Mouse (Mus musculus): Measurements from ENCODE around the gene Gnb2.

Gnb2 gene

GRCm38 (mm10) chr5:137533117-137533827, at the start of gene Gnb2, which contains the start of gene Epo:
TSS of gene Gnb2 (minus strand) at chr5:137533510.
TSS of gene Epo (minus strand) at chr5:137533242.
- DNase-seq (ENCODE audit: low read depth, low spot score) = peak; percentile 98

- no peak for DNase-seq (ENCODE audit: low read depth, low spot score)
Measured at GRCm38 (mm10) chr5:137582702-137583101, 49.4 kb upstream of the Gnb2 start.

GRCm38 (mm10) chr5:137580246-137580645, 46.9 kb upstream of the Gnb2 start:
- DNase-seq (ENCODE audit: low read depth, low spot score) = no peak

GRCm38 (mm10) chr5:137574470-137574901, 41.2 kb upstream of the Gnb2 start:
- no peak for DNase-seq (ENCODE audit: low read depth, low spot score)

DNA sequence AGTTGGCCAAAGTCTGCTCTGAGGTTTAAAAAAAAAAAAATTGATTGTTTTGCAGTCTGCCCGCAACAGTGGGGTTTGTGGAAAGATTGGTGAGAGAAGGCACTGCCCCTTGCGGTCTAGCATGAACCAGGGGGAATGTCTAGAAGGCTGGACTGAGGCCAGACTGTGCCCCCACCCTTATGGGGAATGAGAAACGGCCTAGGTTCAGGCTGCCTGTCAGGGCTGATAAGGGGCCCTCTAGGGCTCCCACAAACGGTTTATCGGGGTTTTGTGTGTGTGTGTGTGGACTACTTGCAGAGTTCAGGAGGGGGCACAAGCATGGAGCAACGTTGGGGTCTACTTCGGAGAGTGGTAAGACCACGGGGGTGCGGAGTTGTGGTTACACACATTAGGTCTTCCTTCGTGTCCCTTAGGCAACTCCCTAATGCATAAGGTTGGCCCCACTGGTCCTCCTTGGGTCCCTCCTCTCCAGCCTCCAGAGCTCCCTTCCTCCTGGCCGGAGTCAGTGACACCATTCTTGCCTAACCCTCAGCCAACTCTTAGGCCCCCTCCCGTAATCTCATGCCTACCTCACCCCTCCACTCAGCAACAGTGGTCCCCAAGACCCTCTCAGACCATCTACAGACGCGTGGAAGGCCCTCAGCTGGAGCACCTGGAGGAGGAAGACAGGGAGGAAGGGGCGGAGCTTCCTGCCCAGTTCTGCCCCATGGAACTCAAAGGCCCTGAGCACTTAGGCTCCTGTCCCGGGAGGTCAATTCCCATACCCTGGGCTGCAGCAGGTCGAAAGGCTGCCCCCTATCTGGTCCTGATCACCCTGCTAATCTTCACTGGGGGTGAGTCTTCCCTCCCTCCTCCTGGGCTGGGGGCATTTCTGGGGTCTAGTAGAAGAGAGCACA, 37.6 kb upstream of the Gnb2 start:
- DNase-seq (ENCODE audit: low read depth, low spot score) = peak; percentile 63

DNA sequence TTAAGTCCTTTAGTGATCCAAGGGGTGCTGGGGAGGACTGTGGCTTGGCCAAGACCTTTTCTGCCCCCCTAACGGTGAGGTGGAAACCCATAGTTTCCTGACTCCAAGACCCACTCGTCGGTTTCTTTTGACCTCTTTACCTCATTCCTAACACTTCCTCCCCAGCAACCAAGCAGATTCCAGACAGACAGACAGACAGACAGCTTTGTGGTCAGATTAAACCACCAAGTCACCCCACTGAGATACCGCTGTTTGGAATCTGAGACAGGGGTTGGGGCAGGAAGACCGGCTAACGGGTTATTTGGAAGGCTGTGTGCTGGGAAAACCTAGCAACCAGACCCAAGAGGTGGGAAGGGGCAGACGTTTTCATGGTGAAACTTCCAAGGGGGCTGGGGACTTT, 36.9 kb upstream of the Gnb2 start:
- no peak for DNase-seq (ENCODE audit: low read depth, low spot score)

- peak; percentile 83 for DNase-seq (ENCODE audit: low read depth, low spot score)
Measured at GRCm38 (mm10) chr5:137569665-137570064, 36.4 kb upstream of the Gnb2 start, which contains the start of gene Tfr2. TSS of gene Tfr2 (plus strand) at chr5:137569840.

DNA sequence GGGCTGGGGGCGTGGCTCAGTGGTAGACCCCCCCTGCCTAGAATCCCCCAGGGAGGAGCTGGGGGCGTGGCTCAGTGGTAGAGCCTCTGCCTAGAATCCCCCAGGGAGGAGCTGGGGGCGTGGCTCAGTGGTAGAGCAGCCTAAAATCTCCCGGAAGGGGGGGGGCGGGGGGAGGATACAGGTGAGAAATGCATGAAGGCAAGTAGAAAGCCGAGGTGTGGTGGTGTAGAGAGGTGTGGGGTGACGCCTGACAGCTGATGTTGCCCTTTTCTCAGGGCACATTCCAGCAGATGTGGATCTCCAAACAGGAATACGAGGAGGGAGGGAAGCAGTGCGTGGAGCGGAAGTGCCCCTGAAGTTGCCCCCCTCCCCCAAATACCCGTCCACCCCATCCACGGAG, 35.7 kb upstream of the Gnb2 start:
- DNase-seq (ENCODE audit: low read depth, low spot score) = no peak

DNA sequence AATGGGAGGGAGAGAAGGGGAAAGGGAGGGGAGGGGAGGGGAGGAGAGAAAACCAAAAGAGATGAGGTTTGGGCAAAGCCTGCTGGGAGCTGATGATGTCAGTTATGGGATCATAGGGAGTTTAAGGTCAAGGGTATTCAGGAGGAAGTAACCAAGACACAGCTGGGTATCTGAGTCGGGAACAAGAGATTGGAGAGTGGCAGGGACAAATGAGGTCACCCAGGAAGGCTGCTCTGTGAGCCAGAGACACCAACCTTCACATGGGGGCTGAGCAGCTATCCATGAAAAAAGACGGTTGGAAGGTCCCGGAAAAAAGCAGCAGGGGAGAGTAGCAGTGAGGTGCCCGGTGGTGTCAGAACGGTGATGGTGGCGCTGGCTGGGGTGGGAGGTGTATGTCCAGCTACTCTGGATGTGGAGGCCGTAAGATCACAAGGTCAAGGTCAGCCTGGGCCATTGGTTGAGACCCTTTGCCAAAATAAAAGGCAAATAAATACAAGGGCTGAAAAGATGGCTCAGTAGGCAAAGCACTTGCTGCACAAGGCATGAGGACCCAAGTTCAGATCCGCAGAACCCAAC, 35.0 kb upstream of the Gnb2 start:
- DNase-seq (ENCODE audit: low read depth, low spot score) = no peak

- no peak for DNase-seq (ENCODE audit: low read depth, low spot score)
Measured at GRCm38 (mm10) chr5:137566416-137566815, 33.1 kb upstream of the Gnb2 start.

DNA sequence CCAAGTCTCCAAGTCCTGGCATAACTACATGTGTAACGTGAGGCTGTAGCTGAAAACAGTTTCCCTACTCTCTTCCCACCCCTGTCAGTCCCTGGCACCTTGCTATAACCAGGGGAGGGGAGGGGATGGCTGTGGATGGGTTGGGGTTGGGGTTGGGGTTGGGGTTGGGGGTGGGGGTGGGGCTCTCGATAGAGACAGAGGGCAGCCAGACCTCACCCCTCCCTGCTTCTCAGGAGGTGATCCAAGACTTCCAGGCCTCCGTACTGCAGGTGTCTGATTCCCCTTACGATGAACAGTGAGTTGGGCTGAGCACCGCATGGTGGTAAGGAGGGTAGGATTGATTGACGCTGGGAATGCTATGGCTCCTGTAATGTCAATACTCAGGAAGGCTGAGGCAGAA, 32.4 kb upstream of the Gnb2 start:
- DNase-seq (ENCODE audit: low read depth, low spot score) = no peak

GRCm38 (mm10) chr5:137562965-137563364, 29.7 kb upstream of the Gnb2 start:
- no peak for DNase-seq (ENCODE audit: low read depth, low spot score)

- no peak for DNase-seq (ENCODE audit: low read depth, low spot score)
Measured at GRCm38 (mm10) chr5:137561556-137561955, 28.2 kb upstream of the Gnb2 start.

DNA sequence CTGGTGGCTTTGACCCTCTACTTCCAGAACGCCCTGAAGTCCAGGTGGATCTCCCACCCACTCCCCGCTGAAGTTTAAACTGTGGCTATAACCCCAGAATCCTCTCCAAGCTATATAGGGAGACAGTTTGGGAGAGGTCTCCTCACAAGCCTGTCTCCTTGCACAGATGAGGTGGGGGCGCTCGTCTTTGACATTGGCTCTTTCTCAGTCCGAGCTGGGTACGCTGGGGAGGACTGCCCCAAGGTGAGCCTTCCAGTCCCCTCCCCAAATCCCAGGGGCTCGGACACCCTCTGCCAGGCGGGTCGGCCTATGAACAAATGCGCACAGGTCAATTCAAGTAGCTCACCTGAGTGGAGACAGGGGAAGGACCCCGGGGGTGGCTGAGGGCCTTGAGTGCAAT, 20.6 kb upstream of the Gnb2 start:
- DNase-seq (ENCODE audit: low read depth, low spot score) = no peak

DNA sequence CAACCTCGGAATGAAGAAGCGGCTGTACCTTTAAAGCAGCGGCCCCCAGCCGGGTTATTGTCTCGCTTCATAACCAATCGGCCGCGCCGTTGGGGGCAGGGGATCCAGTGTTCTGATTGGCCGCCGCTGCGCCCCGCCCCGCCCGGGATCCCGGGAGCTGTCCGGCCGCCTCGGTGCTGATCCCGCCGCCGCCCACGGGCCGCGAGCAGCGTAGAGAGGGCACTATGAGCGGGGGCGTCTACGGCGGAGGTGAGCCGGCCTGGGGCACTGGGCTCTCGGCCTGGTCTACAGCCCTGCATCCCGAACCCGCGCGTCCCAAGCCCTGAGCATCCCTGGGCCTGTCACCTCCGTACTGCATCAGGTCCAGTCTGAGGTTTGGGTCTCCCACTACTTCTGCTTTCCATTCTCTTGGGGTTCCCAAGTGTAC, 20.1 kb upstream of the Gnb2 start, which contains the start of gene Actl6b:
Gene Actl6b (plus strand): TSS at position 107 of the 427 bp plus-strand sequence.
- DNase-seq (ENCODE audit: low read depth, low spot score) = no peak

GRCm38 (mm10) chr5:137553000-137553399, 19.7 kb upstream of the Gnb2 start:
- no peak for DNase-seq (ENCODE audit: low read depth, low spot score)

- DNase-seq (ENCODE audit: low read depth, low spot score) = no peak
Measured at GRCm38 (mm10) chr5:137551119-137551518, 17.8 kb upstream of the Gnb2 start.

- no peak for DNase-seq (ENCODE audit: low read depth, low spot score)
Measured at GRCm38 (mm10) chr5:137549840-137550239, 16.5 kb upstream of the Gnb2 start.

- no peak for DNase-seq (ENCODE audit: low read depth, low spot score)
Measured at GRCm38 (mm10) chr5:137545596-137545995, 12.3 kb upstream of the Gnb2 start.

- no peak for DNase-seq (ENCODE audit: low read depth, low spot score)
Measured at GRCm38 (mm10) chr5:137544926-137545325, 11.6 kb upstream of the Gnb2 start.

GRCm38 (mm10) chr5:137541768-137542540, 8.6 kb upstream of the Gnb2 start:
- no peak for DNase-seq (ENCODE audit: low read depth, low spot score)
